Mouse (Mus musculus): ENCODE data around the gene Plekhb2. TPM values are rescaled to one million over a fixed set of nuclear protein-coding genes. Genes with fewer than 3 reads are reported as not detected.
A peak's percentile ranks its signal among the peaks of the same experiment; 100 is the strongest.

Gene Plekhb2
- polyA plus RNA-seq, 1 experiment = 0.08 TPM

DNA sequence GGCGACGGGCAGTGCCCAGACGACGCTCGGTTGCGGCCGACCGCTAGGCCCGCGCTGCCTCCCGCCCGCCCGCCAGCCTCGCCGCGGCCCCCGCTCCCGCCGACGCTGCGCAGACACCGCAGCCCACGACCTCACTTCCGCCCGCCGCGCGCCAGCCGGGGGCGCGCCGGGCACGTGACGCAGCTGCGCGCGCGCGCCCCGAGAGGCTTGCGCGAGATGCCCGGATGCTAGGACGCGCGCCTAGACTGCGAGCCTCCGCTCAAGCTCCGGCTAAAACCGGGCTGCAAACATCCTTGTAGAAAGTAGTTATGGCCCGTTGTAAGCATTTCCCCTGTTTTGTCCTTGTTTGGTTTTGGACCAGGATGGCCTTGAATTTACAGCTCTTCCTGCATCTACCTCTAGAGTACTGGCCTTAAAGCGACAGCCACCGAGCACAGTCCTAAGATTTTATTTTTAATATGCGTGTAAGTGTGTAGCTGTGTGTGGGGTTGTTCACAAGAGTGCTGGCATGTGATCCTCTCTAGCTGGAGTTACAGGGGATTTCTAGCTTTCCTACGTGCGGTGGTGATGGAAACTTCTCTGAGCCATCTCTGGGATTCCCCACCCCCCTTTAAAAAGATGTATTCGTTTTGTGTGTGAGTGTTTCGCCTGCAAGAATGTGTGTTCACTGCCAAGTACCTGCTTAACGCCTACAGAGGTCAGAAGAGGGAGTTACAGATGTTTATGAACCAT, 6.7 kb upstream of the Plekhb2 start, which contains the start of gene Fam168b:
Gene Fam168b (minus strand): TSS at position 179 of the 732 bp plus-strand sequence.
- TF ChIP-seq TAL1 (IDR thresholded peaks at IDR 0.05; ENCODE audit: low read length) (no peak), GATA1 (IDR thresholded peaks at IDR 0.05; ENCODE audit: low read length) (no peak)
- Histone ChIP-seq H3K4me1 (ENCODE audit: control insufficient read depth) (peaks cover 47% of the 10 kb centered on the region), H3K9me3 (ENCODE audit: control insufficient read depth, low read length) (no peaks in the 10 kb centered on the region), H3K4me3 (replicated peaks) (peak within 1 kb of the TSS; percentile 86), H3K36me3 (ENCODE audit: control insufficient read depth) (peaks cover 13% of the 10 kb centered on the region), H3K27me3 (ENCODE audit: control insufficient read depth) (no peaks in the 10 kb centered on the region)

DNA sequence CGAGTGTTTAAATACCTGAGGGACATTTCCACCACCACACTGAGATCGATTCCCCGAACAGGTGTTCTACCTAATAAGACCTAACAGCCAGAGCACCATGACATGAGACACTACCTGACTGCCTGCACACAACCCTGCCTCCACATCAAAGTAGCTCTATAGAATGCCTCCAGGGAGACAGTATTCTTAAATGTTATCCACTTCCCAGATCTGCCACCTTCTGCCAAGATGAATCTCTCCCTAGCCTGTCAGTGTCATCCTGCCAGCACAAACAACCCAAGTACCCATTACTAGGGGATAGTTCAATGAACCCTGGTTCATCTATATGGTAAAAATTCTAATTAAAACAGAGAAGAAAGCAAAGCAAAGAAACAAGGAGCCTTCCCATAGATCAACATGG, 2.7 kb upstream of the Plekhb2 start:
- Histone ChIP-seq H3K9me3 (ENCODE audit: control insufficient read depth, low read length) (no peaks in the 10 kb centered on the region), H3K4me3 (replicated peaks) (no peak overlapping the region)

DNA sequence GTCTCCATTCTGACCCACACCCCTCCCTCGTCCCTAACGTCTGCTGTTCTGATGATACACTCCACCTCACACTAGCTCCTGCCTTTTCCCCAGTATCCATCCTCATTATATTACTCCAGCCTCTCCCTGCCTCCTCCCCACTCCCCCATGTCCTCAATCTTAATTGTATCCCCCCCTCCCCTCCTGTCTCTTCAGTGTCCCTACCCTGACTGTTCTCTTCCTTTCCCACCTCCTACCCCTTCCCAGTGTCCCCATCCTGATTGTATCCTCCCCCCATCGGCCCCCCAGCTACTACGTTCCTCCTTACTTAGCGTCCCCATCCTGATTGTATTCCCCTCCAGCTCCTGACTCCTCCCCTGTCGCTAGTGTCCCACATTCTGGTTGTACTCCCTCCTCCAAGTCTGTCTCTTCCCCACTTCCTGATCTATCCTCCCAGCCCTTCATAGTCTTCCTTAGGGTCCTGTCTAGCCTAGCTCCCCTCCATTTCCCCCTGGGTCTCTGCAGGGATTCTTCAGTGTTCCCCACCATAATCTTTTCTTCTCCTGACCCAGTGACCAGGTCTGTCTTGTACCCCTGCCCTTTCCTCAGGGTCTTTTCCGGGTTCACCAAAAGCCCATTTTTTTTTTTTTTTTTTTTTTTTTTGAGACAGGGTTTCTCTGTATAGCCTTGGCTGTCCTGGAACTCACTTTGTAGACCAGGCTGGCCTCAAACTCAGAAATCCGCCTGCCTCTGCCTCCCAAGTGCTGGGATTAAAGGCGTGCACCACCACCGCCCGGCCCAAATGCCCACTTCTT, 764 bp downstream of the Plekhb2 start:
- H3K27me3 ChIP-seq (ENCODE audit: control insufficient read depth) = no peaks in the 10 kb centered on the region
- peaks cover 28% of the 10 kb centered on the region for H3K4me1 ChIP-seq (ENCODE audit: control insufficient read depth)
- no peaks in the 10 kb centered on the region for H3K9me3 ChIP-seq (ENCODE audit: control insufficient read depth, low read length)
- no peak for TF ChIP-seq TAL1 (IDR thresholded peaks at IDR 0.05; ENCODE audit: low read length)
- no peak for TF ChIP-seq GATA1 (IDR thresholded peaks at IDR 0.05; ENCODE audit: low read length)
- H3K4me3 ChIP-seq (replicated peaks) = peak overlapping the region; percentile 71
- no peaks in the 10 kb centered on the region for H3K36me3 ChIP-seq (ENCODE audit: control insufficient read depth)

More for the DNA sequence above, 2.7 kb upstream of the Plekhb2 start:
- Histone ChIP-seq H3K4me1 (ENCODE audit: control insufficient read depth) (peaks cover 39% of the 10 kb centered on the region), H3K36me3 (ENCODE audit: control insufficient read depth) (no peaks in the 10 kb centered on the region), H3K27me3 (ENCODE audit: control insufficient read depth) (no peaks in the 10 kb centered on the region)
- TF ChIP-seq TAL1 (IDR thresholded peaks at IDR 0.05; ENCODE audit: low read length) (no peak), GATA1 (IDR thresholded peaks at IDR 0.05; ENCODE audit: low read length) (no peak)

DNA sequence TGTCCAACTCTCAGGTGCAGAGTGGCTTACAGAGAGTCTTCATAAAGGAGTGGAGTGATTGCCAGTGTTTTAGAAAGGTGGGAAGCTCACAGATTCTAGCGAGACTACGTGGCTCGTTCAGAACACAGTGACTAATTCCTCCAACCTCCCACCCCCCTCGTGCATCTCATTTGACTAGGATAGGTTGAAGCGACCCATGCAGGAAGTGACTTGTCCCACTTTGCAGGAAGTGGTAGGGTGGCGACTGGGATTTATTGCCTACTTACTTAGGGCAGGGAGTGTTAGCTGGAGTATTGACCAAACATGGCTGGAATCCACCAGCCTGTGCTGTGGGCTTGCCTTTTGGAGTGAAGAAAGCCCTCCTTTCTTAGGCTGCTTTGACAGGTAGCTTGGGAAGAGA, 1.8 kb downstream of the Plekhb2 start:
- peaks cover 28% of the 10 kb centered on the region for H3K4me1 ChIP-seq (ENCODE audit: control insufficient read depth)
- TF ChIP-seq GATA1 (IDR thresholded peaks at IDR 0.05; ENCODE audit: low read length) (no peak), TAL1 (IDR thresholded peaks at IDR 0.05; ENCODE audit: low read length) (no peak)
- no peaks in the 10 kb centered on the region for H3K36me3 ChIP-seq (ENCODE audit: control insufficient read depth)
- no peak overlapping the region for H3K4me3 ChIP-seq (replicated peaks)
- H3K27me3 ChIP-seq (ENCODE audit: control insufficient read depth) = no peaks in the 10 kb centered on the region
- H3K9me3 ChIP-seq (ENCODE audit: control insufficient read depth, low read length) = no peaks in the 10 kb centered on the region

DNA sequence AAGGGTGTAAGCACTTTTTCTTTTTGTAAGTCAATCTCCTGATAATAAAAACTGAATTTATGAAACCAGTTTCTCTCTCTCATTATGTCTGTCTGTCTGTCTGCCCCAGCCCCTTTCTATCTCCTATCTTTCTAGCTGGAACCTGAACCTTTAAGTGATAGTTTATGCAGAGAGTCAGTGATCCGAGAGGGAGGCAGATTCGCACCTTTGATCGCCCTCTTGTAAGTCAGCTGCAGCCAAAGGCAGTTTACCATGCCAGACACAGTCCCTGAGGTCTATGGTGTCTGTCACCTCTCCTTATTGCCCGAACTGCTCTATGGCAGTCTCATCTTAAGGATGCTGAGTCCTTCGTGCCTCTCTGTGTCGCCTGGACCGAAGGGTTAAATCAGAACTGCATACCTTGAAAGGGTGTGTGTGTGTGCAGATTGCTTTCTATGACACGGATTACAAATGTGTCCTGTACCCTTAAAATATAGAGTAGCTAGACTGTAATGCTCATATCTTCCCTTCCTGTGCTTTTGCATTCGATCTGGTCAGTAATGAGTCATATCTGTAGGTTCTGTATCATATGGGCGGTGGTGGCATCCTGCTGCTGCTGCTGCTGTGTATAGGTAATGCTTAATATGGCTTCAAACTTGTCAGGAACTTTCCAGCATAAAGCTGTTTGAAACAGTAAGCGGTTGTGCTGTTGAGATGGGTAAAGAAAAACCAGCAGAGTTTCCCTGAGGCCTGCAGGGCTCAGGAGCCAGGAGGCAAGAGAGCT, 2.5 kb downstream of the Plekhb2 start:
- H3K4me3 ChIP-seq (replicated peaks) = no peak overlapping the region
- no peaks in the 10 kb centered on the region for H3K27me3 ChIP-seq (ENCODE audit: control insufficient read depth)
- TF ChIP-seq GATA1 (IDR thresholded peaks at IDR 0.05; ENCODE audit: low read length) (no peak), TAL1 (IDR thresholded peaks at IDR 0.05; ENCODE audit: low read length) (no peak)
- H3K4me1 ChIP-seq (ENCODE audit: control insufficient read depth) = peaks cover 28% of the 10 kb centered on the region
- H3K9me3 ChIP-seq (ENCODE audit: control insufficient read depth, low read length) = no peaks in the 10 kb centered on the region
- H3K36me3 ChIP-seq (ENCODE audit: control insufficient read depth) = no peaks in the 10 kb centered on the region

DNA sequence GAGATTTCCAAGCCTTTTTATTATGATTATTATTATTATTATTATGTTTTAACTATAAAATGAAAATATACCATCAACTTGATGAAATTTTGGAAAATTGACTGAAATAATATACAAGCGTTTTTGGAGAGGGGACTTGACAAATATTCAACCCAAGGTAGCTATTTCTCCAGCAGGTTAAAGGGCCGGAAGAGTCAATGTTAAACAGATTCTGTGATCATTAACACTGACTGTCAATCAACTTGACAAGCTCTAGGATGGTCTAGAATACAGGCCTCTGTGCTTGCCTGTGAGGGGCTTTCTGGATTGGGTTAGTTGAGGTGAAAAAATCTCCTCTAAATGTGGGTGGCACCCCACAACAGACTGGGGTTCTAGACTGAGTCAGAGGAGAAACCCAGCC, 4.0 kb downstream of the Plekhb2 start:
- H3K4me3 ChIP-seq (replicated peaks) = no peak overlapping the region
- H3K27me3 ChIP-seq (ENCODE audit: control insufficient read depth) = no peaks in the 10 kb centered on the region
- peaks cover 28% of the 10 kb centered on the region for H3K4me1 ChIP-seq (ENCODE audit: control insufficient read depth)
- TF ChIP-seq GATA1 (IDR thresholded peaks at IDR 0.05; ENCODE audit: low read length) (no peak), TAL1 (IDR thresholded peaks at IDR 0.05; ENCODE audit: low read length) (no peak)
- no peaks in the 10 kb centered on the region for H3K36me3 ChIP-seq (ENCODE audit: control insufficient read depth)
- H3K9me3 ChIP-seq (ENCODE audit: control insufficient read depth, low read length) = no peaks in the 10 kb centered on the region

DNA sequence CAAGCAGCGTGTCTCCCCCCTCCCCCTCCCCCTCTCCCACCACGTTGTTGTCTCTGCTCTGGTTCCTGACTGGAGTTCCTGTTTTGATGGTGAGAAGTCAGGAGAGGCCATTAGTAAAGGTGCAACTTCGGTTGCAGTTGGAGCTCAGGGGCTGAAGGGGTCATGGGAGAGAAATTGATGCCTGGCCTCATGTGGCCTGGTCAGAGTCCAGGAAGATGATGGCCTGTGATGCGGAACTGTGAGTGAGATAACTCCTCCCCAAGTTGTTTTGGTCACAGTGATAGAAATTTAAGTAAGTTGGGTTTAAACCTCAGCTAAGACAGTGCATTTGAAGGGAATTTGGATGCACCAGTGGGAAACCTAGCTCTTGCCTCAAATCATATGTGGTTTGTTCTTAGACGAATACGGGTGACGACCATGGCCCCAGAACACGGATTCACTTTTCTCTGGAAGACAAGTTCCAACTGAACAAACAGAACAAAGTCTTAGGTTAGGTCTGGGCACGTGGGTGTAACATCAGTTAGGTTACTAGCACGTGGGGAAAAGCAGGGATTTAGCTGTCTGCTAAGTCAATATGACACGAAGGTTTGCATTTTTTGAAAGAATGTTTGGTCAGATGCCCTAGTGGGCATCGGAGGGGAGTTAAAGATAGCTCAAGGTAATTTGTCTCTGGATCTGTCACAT, 5.4 kb downstream of the Plekhb2 start:
- Histone ChIP-seq H3K4me1 (ENCODE audit: control insufficient read depth) (peaks cover 17% of the 10 kb centered on the region), H3K9me3 (ENCODE audit: control insufficient read depth, low read length) (no peaks in the 10 kb centered on the region), H3K4me3 (replicated peaks) (no peak overlapping the region), H3K27me3 (ENCODE audit: control insufficient read depth) (no peaks in the 10 kb centered on the region), H3K36me3 (ENCODE audit: control insufficient read depth) (no peaks in the 10 kb centered on the region)
- TF ChIP-seq GATA1 (IDR thresholded peaks at IDR 0.05; ENCODE audit: low read length) = no peak
- TF ChIP-seq TAL1 (IDR thresholded peaks at IDR 0.05; ENCODE audit: low read length) = no peak

DNA sequence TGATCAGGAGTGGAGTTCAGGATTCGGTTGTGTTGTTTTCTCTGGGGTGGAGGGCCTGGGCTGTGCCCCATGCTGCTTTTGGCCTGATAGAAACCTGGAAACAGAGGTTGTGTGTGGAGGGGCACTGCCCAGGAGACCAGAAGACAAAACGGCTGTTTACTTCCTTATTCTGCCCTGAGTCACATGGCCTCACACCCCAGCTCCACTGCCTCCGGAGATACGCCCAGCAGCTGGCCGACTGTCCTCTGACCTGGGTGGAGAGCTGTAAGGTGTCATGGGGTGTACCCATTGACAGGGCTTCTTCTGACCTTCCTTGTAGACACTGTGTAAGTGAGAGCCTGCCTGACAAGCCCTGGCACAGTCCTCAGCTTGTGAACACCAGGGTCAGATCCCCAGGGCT, 8.9 kb downstream of the Plekhb2 start:
- no peak overlapping the region for H3K4me3 ChIP-seq (replicated peaks)
- H3K27me3 ChIP-seq (ENCODE audit: control insufficient read depth) = no peaks in the 10 kb centered on the region
- peaks cover 3% of the 10 kb centered on the region; the same call in 1 of the 2 replicates for H3K4me1 ChIP-seq (ENCODE audit: control insufficient read depth)
- H3K9me3 ChIP-seq (ENCODE audit: control insufficient read depth, low read length) = no peaks in the 10 kb centered on the region
- TF ChIP-seq GATA1 (IDR thresholded peaks at IDR 0.05; ENCODE audit: low read length) = no peak
- no peak for TF ChIP-seq TAL1 (IDR thresholded peaks at IDR 0.05; ENCODE audit: low read length)
- H3K36me3 ChIP-seq (ENCODE audit: control insufficient read depth) = peaks cover 12% of the 10 kb centered on the region

Measured in erythroblast, embryonic 14.5 days (primary cell).